Mouse (Mus musculus): ENCODE measurements around the gene Dap3. TPM values are rescaled to one million over a fixed set of nuclear protein-coding genes. Genes with fewer than 3 reads are reported as not detected.
"Not testable (repeated sequence)": the region's sequence is repeated elsewhere in the genome, so short reads cannot be mapped to it uniquely, and the experiment has no call there.

The Dap3 gene
- polyA plus RNA-seq, 2 experiments from 2014 or later, result 122 to 130 TPM

- no peak for ATAC-seq
These were observed 38.4 kb downstream of the Dap3 start for GRCm38 (mm10) chr3:88912585-88912984.

- no peak for ATAC-seq
These were observed 44.4 kb downstream of the Dap3 start for GRCm38 (mm10) chr3:88906393-88907159.

- ATAC-seq, result no peak
These were observed 45.2 kb downstream of the Dap3 start for GRCm38 (mm10) chr3:88905741-88906140.

- no peak for ATAC-seq
These were observed 45.8 kb downstream of the Dap3 start for GRCm38 (mm10) chr3:88905209-88905608.

- ATAC-seq, result no peak
These were observed 46.2 kb downstream of the Dap3 start for GRCm38 (mm10) chr3:88904803-88905202.

GRCm38 (mm10) chr3:88893011-88893410 is 58.0 kb downstream of the Dap3 start:
- not testable (repeated sequence) for ATAC-seq

- ATAC-seq, result not testable (repeated sequence)
These were observed 68.4 kb downstream of the Dap3 start for GRCm38 (mm10) chr3:88882536-88882935.

Other genes with a start within 250 kb of the Dap3 start
- gene Rit1, start 234.3 kb downstream of the Dap3 start, polyA plus RNA-seq (2017; shearing (Covaris generic)), result 10 to 100 TPM; 36.5 to 43.2 TPM
- 100 to 1,000 TPM in 1 of 2 experiments, 10 to 100 TPM in 1; 95.9 to 102 TPM for gene Syt11, start 176.0 kb downstream of the Dap3 start, polyA plus RNA-seq (2017; shearing (Covaris generic))
- gene Gon4l, start 116.0 kb downstream of the Dap3 start, polyA plus RNA-seq (2017; shearing (Covaris generic)), result 10 to 100 TPM; 13.7 to 16.1 TPM
- 10 to 100 TPM; 23.7 to 30.8 TPM for gene Msto1, start 37.2 kb downstream of the Dap3 start, polyA plus RNA-seq (2017; shearing (Covaris generic))
- gene Ash1l, start 559 bp downstream of the Dap3 start, polyA plus RNA-seq (2017; shearing (Covaris generic)), result 10 to 100 TPM; 32.0 to 37.4 TPM
- 10 to 100 TPM; 54.4 to 70.3 TPM for gene Rusc1, start 142.1 kb upstream of the Dap3 start, polyA plus RNA-seq (2017; shearing (Covaris generic))
- gene Gm43738, start 149.9 kb upstream of the Dap3 start, polyA plus RNA-seq (2017; shearing (Covaris generic)), result under 1 TPM in 1 of 2 experiments, not detected in 1; 0.23 TPM
- 10 to 100 TPM; 75.1 to 83.8 TPM for gene Fdps, start 150.8 kb upstream of the Dap3 start, polyA plus RNA-seq (2017; shearing (Covaris generic))
- gene Pklr, start 185.0 kb upstream of the Dap3 start, polyA plus RNA-seq (2017; shearing (Covaris generic)), result not detected
- under 1 TPM; 0.50 to 0.69 TPM for gene Hcn3, start 209.0 kb upstream of the Dap3 start, polyA plus RNA-seq (2017; shearing (Covaris generic))
- 10 to 100 TPM; 12.4 to 18.5 TPM for gene Clk2, start 213.6 kb upstream of the Dap3 start, polyA plus RNA-seq (2017; shearing (Covaris generic))
- gene Scamp3, start 226.3 kb upstream of the Dap3 start, polyA plus RNA-seq (2017; shearing (Covaris generic)), result 100 to 1,000 TPM; 160 to 182 TPM
- gene Fam189b, start 232.0 kb upstream of the Dap3 start, polyA plus RNA-seq (2017; shearing (Covaris generic)), result 100 to 1,000 TPM; 158 to 168 TPM

All from activated CD4-positive, CD25-positive, alpha-beta regulatory T cell, adult 4 months (primary cell).